In genomic region chr2:103465429-103465828, GRCm38 (mm10) we compare ENCODE assay signal across 23 mouse cellular contexts. TPM values are rescaled to one million over a fixed set of nuclear protein-coding genes. Genes with fewer than 3 reads are reported as not detected.
"Had no signal": no experiment of that assay in that cellular context is flagged by ENCODE, and none has a peak within 500 bp of the region (broad histone marks: within the 10 kb centered on the region; RNA-seq: fewer than 3 reads in every experiment).

No protein-coding gene starts in this region.

- H3K4me2 ChIP-seq: heart, embryonic 11.5 days; heart, embryonic 13.5 days; heart, embryonic 15.5 days; hindbrain, embryonic 13.5 days; hindbrain, embryonic 15.5 days; limb, embryonic 13.5 days; limb, embryonic 15.5 days; liver, embryonic 12.5 days had no signal

- H3K27me3 ChIP-seq: heart, embryonic 13.5 days; heart, embryonic 15.5 days; hindbrain, embryonic 13.5 days; hindbrain, embryonic 15.5 days; limb, embryonic 13.5 days; limb, embryonic 15.5 days; liver, embryonic 12.5 days had no signal

- H3K9ac ChIP-seq: heart, embryonic 13.5 days; heart, embryonic 15.5 days; hindbrain, embryonic 13.5 days; hindbrain, embryonic 15.5 days; limb, embryonic 13.5 days; limb, embryonic 15.5 days; liver, embryonic 12.5 days; liver, embryonic 14.5 days had no signal

- H3K4me3 ChIP-seq: heart, adult 2 months; heart, embryonic 13.5 days; heart, embryonic 15.5 days; hindbrain, embryonic 13.5 days; hindbrain, embryonic 15.5 days; limb, embryonic 13.5 days; limb, embryonic 15.5 days; liver, embryonic 12.5 days had no signal

- H3K27ac ChIP-seq: heart, adult 2 months; heart, embryonic 13.5 days; heart, embryonic 15.5 days; hindbrain, embryonic 13.5 days; hindbrain, embryonic 15.5 days; hindbrain, postnatal 0 days; limb, embryonic 13.5 days; limb, embryonic 15.5 days; liver, embryonic 12.5 days; liver, embryonic 14.5 days had no signal

- H3K4me1 ChIP-seq: heart, embryonic 13.5 days; heart, embryonic 15.5 days; hindbrain, embryonic 13.5 days; hindbrain, embryonic 15.5 days had no signal

- H3K9me3 ChIP-seq: heart, embryonic 13.5 days; heart, embryonic 15.5 days; hindbrain, embryonic 13.5 days; hindbrain, embryonic 15.5 days; limb, embryonic 13.5 days; limb, embryonic 15.5 days; liver, embryonic 12.5 days had no signal

- DNase-seq: gastrocnemius, postnatal 14 days; gastrocnemius, postnatal 36 days; heart, adult 11 months; heart, adult 2 months; heart, postnatal 14 days; heart, postnatal 36 days; kidney, postnatal 10 days; layer of hippocampus, adult 9-11 months; layer of hippocampus, postnatal 36 days; left cerebral cortex, postnatal 4 days had no signal

- ATAC-seq: hindbrain, postnatal 0 days; intestine, embryonic 16.5 days had no signal

RNA-seq across cellular contexts. Expression of gene Elf5, which starts 53.9 kb away (rescaled TPM):
- polyA plus RNA-seq: heart, embryonic 11.5 days; heart, embryonic 13.5 days; heart, postnatal 0 days; hindbrain, embryonic 11.5 days; hindbrain, embryonic 13.5 days; hindbrain, embryonic 15.5 days; hindbrain, postnatal 0 days; liver, embryonic 12.5 days had no signal
